Mouse (Mus musculus) left cerebral cortex, postnatal 10 days (tissue): ENCODE measurements at regions not wholly inside any gene's neighbourhood (a gene's known extent, or its start where the extent isn't known, plus 50 kb on each side); places are given as distances from the start of the nearest gene placed in this dataset.
A peak's percentile ranks its signal among the peaks of the same experiment; 100 is the strongest.
"Not testable (repeated sequence)": the region's sequence is repeated elsewhere in the genome, so short reads cannot be mapped to it uniquely, and the experiment has no call there.

Experiments
- DNase-seq, 2 experiments: peaks; one replicate each; pipeline ENCODE4 v3.0.0; 2021 to 2022; ENCODE audit warnings: low spot score in 2 of 2, mixed read lengths in 1 of 2; ENCODE audit errors: extremely low spot score in 1 of 2
- intact Hi-C: fragments of 180-260 bp; cut with DNase I; formaldehyde crosslinking; loops from one replicate; pipeline ENCODE4 v1.15.1; 2025

- DNase-seq: no peak
- intact Hi-C loops: no loop called here
Observed at GRCm38 (mm10) chr5:91892338-91892737, 70.5 kb downstream of the Rchy1 start.

DNA sequence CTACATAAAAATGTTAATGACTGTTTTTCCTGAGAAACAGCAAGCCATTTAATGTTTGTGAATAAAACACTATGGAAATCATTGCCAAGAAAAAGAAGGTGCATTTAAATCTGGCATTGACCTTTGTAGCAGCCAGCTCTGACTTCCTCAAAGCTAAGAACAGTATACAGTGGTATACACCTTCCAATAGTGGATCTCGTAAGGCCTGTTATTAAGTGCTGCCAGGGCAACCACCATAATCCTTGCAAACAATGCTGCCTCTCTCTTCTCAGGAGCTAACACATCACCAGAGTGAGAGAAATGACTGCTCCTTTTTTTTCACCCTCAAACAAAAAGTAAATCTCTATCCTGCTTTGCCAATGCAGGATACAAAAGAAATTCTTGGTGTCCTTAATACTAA is 81.1 kb downstream of the Rchy1 start:
- intact Hi-C loops: no loop called here
- DNase-seq: no peak

DNA sequence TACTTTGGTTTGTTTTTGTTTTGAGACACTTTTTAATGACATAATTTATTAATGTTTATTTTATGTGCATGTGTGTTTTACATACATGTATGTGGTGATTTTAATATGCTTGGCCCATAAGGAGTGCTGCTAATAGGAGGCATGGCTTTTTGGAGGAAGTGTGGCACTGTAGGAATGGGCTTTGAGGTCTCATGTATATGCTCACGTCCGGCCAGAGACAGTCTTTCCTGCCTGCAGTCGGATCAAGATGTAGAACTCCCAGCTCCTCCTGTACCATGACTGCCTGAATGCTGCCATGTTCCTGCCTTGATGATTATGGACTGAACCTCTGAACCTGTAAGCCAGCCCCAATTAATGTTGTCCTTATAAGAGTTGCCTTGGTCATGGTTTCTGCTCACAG is 82.6 kb downstream of the Rchy1 start:
- no peak for DNase-seq
- intact Hi-C loops: no loop called here

DNA sequence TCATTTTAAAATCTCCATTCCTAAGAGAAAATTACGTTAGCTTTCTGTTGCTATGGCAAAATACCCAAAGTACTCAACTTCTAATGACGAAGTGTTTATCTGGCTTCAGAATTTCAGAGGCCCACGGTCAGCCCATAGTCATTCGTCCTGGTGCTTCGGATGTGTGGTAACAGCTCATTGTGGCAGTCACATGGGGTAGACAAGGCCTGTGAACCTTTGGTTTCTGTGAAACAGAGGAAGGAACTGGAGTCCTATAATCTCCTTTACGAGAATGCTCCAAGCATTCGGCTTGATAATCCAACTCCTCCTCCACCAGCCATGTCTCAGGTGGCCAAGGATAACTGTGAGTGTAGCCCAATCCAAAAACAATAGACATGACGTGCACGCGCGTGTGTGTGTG is 84.2 kb downstream of the Rchy1 start:
- no peak for DNase-seq
- intact Hi-C loops: no loop called here

DNA sequence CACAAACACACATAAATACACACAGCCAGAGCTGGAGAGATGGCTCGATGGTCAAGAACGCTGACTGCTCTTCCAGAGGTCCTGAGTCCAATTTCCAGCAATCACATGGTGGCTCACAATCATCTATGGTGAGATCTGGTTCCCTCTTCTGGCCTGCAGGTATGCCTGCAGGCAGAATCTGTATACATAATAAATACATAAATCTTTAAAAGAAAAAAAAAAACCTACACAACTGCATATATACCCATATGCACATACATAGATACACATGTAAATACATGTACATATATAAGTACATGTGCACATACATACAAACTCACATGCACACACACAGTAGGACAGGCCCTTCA is 86.2 kb downstream of the Rchy1 start:
- DNase-seq: no peak
- intact Hi-C loops: no loop called here

DNA sequence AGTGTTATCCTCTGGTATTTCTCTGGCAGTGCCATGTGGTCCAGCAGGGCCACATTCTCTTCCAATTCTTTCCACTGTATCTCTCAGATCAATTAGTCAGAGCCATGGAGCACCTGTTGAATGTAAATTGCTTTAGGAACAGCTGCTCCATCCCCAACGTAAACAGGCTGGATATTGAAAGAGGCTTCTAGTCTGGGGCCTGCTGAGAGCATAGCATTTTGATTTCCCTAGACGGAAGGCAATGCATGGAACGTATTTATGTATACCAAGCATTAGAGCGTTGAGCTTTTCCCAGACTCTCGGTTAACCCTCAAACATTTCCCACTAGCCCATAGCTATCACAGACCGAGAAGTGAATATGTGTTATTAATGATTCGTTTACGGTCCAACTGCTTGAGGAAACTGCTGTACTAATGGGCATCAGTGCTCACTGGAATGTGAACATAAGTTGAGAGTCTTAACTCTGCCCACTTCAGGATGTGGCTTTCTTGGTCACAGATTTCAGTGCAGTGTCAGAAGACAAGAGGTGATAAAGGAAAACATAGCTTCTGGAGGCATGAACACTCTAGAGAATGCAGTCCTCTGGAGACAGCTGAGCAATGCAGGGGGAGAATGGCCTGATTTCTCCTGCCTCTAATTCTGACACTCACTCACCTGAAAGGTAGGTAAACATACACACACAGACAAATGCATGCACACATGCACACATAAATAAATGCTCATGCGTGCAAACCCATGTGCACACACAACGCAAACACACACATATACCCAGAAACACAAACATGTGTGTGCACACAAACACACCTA is 86.8 kb downstream of the Rchy1 start:
- DNase-seq: no peak
- intact Hi-C loops: no loop called here

- intact Hi-C loops: no loop called here
- DNase-seq: no peak
Observed at GRCm38 (mm10) chr5:91872816-91873215, 90.1 kb downstream of the Rchy1 start.

DNA sequence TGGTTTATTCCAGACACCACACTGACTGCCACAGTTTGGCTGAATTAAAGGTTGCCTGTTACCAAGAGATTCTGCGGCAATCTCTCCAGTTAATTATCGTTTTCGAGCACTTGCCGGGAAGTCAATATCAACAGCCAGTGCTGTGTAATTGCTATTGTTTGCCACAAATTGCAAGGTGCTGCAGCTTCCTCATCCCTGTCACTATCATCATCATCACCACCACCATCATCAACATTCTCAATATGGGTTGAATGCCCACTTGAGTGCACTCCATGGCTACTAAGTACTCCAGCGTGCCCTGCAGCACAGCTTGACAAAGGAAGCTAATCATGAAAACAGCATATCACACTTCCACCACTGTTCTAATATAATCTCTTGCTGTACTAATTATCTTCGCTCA is 93.1 kb downstream of the Rchy1 start:
- DNase-seq: no peak
- intact Hi-C loops: no loop called here

DNA sequence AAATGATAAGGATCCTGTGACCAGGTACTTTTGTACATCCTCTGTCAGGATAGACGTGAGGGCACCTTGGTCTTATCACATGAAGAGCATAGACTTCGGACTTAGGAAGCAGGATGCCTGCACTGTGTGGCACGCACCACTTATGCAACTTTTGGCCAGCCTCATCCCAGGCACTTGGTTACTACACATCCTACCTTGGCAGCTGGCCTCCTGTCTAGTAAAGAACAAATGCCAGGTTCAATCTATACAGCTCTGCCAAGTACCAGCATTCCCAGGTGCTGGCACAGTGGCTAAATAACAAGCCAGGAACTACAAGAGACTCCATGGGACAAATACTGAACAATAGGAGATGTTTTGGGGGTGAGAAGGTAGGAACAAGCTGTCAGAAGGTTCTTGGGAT is 96.7 kb downstream of the Rchy1 start:
- no peak for DNase-seq
- intact Hi-C loops: no loop called here

DNA sequence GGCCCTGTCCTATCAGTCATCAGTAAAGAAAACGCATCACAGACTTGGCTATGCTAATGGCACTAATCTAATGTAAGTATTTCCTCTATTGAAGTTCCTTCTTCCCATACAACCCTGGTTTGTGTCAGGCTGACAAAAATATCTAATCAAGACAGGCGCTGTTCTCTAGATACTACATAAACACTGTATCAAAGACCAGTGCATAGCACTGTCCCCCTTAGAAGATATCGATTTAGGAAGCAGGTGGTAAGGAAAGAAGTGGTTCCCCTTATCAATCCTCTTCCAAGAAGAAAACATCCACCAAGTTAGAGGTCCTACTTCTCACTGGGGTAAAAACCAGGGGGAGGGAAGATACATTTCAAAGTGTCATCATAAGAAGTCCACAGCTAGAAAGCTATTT is 97.5 kb downstream of the Rchy1 start:
- DNase-seq: no peak
- intact Hi-C loops: no loop called here

GRCm38 (mm10) chr5:91862843-91863242 is 100.0 kb downstream of the Rchy1 start:
- no peak for DNase-seq
- intact Hi-C loops: loop anchor here (5.0 kb wide), 1 partner anchor 346 kb away; the partner anchor contains the start of gene Parm1

- no peak for DNase-seq
- intact Hi-C loops: loop anchor here (5.0 kb wide), 1 partner anchor 345 kb away; the partner anchor contains the start of gene Parm1
Observed at GRCm38 (mm10) chr5:91862243-91862642, 100.6 kb downstream of the Rchy1 start.

- peak in 1 of 2 experiments; percentile 33 for DNase-seq
- intact Hi-C loops: loop anchor here (5.0 kb wide), 1 partner anchor 344 kb away; the partner anchor contains the start of gene Parm1
Observed at GRCm38 (mm10) chr5:91861440-91862187, 101.3 kb downstream of the Rchy1 start.

DNA sequence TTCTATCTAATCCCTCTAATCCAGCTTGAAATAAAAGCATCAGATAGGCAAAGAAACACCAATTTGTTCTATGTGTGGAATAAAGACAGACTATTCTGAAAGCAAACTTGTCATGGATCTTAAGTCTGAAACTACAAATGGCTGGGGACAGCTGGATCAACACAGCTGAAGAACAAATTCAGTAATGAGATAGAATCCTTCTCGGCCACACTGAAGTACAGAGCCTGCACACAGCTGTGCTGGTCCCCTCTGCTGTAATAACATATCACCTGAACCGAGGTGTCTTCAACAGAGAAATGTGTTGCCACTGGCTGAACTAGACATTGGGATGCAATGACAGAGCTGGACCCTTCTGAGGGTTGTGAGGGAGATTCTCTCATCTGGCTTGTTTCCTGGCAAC is 102.4 kb downstream of the Rchy1 start:
- DNase-seq: no peak
- intact Hi-C loops: loop anchor here (5.0 kb wide), 1 partner anchor 343 kb away; the partner anchor contains the start of gene Parm1

DNA sequence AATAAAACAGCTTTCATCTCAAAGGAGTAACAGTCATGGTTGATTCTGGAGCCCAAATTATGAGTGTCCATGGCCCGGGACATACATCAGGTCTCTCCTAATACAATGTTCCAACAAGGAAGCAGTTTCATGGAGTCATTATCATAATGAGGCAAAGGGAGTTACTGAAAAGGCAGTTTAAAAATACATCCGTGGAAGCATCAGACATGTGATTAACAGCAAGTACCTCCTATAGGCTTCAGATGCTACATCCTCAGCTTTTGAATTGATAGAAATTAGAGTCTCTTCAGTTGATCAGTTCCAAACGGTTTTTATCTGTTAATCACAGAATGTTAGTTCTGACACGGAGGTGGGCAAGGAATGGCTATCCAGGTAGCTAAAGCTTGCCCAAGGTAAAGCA is 110.5 kb downstream of the Rchy1 start:
- no peak for DNase-seq
- intact Hi-C loops: no loop called here

DNA sequence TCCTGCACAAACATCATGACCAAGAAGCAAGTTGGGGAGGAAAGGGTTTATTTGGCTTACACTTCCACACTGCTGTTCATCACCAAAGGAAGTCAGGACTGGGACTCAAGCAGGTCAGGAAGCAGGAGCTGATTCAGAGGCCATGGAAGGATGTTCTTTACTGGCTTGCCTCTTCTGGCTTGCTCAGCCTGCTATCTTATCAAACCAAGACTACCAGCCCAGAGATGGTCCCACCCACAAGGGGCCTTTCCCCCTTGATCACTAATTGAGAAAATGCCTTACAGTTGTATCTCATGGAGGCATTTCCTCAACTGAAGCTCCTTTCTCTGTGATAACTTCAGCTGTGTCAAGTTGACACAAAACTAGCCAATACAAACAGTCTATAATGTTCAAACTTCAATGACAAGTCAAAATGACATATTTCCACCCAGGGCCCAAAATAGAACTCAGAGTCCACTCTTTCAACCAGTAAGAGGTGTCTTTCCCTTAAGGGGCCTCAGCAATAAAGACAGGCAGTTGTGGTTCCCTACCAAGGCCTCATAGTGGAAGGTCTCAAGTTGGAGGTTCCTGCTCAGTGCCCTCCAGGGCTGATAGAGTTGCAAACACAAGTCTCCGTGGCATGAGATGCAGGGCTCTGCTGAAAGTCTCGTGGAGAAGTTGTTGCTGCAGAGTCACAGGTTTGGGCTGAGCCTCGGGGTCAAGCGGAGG is 111.9 kb downstream of the Rchy1 start:
- DNase-seq, intact Hi-C loops: not testable (repeated sequence)

DNA sequence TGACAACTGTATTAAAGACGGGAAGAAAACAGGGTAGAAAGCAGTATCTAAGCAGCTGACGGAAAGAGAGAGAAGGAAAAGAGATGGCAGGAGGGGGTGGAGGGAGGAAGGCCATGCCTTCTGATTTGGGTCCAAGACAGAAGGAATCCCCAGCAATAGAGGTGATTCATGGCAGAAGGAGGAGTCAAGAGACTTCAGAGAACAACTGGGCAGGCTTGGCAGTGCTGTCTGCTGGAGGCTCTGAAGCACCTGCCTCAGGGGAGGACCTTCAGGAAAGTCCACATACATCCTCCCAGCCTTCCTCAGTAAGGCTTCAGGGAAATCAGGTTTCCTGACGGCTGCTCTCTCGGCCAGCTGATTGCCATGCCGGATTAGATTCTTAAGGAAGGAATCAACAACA is 112.4 kb downstream of the Rchy1 start:
- no peak for DNase-seq
- intact Hi-C loops: no loop called here

DNA sequence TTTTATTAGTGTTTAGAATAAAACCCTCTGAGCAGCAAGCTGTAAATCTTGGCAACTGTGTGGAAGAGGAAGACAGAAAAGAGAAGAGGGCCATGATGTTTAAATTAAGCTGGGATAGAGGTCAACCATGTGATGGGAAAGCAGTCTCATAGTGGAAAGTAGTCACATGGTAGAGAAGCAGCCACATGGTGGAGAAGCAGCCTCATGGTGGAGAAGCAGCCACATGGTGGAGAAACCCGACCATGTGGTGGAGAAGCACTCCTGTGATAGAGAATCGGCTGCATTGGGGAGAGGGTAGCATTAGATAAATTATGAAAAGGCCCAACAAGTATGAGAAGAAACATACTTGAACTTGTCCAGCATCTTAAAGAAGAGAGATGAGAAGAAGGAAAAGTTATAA is 113.3 kb downstream of the Rchy1 start:
- no peak for DNase-seq
- intact Hi-C loops: no loop called here

DNA sequence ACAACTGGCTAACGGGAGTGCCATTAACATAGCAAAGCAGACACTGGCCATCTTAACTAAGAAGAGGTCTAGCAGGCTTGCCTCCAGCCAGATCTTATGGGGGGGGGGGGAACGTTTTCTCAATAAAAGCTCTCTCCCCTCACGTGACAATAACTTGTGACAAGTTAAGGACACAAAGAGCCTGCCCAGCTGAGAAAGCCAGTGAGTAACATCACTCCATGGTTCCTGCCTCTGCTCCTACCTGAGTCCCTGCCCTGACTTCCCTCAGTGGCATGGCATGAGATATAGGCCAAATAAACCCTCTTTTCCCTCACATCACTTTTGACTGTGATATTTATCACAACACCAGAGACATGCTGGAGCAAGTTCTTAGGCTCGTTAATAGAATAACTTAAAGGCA is 113.8 kb downstream of the Rchy1 start:
- intact Hi-C loops: no loop called here
- no peak for DNase-seq

DNA sequence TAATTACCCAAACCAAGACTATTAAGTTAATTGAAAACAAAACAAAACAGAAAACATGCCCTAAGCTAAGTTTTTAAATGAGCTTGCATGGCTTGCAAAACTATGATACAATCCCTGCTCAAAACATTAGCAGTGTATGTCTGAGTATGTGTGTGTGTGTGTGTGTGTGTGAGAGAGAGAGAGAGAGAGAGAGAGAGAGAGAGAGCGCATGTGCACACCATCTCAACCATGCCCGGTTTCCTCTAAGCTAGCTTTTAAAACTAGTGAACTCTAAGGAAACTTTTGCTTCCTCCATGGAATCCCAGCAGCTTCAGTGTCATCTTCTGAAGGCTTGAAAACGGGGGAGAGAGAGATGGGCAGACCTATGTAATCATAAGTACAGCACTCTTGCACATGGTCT is 114.3 kb downstream of the Rchy1 start:
- no peak for DNase-seq
- intact Hi-C loops: no loop called here
